Mouse (Mus musculus) C2C12 (cell line): ENCODE measurements at regions not wholly inside any gene's neighbourhood (a gene's known extent, or its start where the extent isn't known, plus 50 kb on each side); places are given as distances from the start of the nearest gene placed in this dataset.

Experiments used
- CTCF ChIP-seq: IDR thresholded peaks from one replicate; pipeline ENCODE4 v1.5.1; 2011; ENCODE audit not compliant: control insufficient read depth, insufficient read depth, insufficient read length
- MAX ChIP-seq: IDR thresholded peaks from one replicate; pipeline ENCODE4 v1.6.1; 2011; ENCODE audit warnings: mild to moderate bottlenecking, control low read depth
- MYOD1 ChIP-seq: IDR thresholded peaks from one replicate; pipeline ENCODE4 v1.6.1; 2011; ENCODE audit warnings: low read depth; ENCODE audit not compliant: control insufficient read depth, insufficient read length
- MYOG ChIP-seq: IDR thresholded peaks from one replicate; pipeline ENCODE4 v1.6.1; 2011; ENCODE audit not compliant: control insufficient read depth, insufficient read length; ENCODE audit errors: extremely low read depth

DNA sequence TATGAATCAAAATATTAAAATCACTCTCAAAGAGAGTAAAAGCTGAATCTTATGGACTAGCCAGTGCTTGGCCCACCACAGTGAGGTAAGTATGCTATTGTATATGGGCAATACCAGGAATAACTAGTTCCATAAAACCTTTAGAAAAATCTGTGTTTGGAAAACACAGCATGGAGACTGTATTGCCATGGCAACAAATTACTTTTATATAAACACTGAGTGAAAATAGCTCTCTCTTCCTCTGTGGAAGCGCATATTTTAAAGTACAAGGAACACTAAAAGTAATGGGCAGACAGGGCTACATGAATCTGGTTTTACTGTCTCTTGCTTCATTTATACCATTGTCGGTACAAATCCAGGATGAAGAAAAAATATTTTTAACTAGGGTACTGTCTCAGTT, 199.5 kb downstream of the Tm4sf1 start:
- TF ChIP-seq CTCF (no peak), MAX (no peak), MYOD1 (no peak), MYOG (no peak)
